Mouse (Mus musculus) limb, embryonic 15.5 days (tissue): ENCODE measurements at regions not wholly inside any gene's neighbourhood (a gene's known extent, or its start where the extent isn't known, plus 50 kb on each side); places are given as distances from the start of the nearest gene placed in this dataset.
"Not testable (repeated sequence)": the region's sequence is repeated elsewhere in the genome, so short reads cannot be mapped to it uniquely, and the experiment has no call there.

Experiments
- ATAC-seq: fragments of 200-750 bp; cut with Nextera tagmentation; 2 replicates; pipeline ENCODE4 v1.8.0; 2017; ENCODE audit warnings: low read depth, moderate TSS enrichment; ENCODE audit not compliant: insufficient number of reproducible peaks, low FRiP score, low TSS enrichment
- H3K27ac ChIP-seq: fragments of 300-500 bp; sonication (generic); 2 replicates; pipeline ENCODE4 v1.5.1; 2015; ENCODE audit warnings: moderate library complexity, mild to moderate bottlenecking, inconsistent platforms
- H3K27me3 ChIP-seq: fragments of 300-500 bp; sonication (generic); 2 replicates; pipeline ENCODE4 v1.6.1; 2015; ENCODE audit warnings: inconsistent platforms
- H3K36me3 ChIP-seq: fragments of 300-500 bp; sonication (generic); 2 replicates; pipeline ENCODE4 v1.6.1; 2015; ENCODE audit warnings: inconsistent platforms
- H3K4me1 ChIP-seq: fragments of 300-500 bp; sonication (generic); 2 replicates; pipeline ENCODE4 v1.6.1; 2015; ENCODE audit warnings: inconsistent platforms
- H3K4me2 ChIP-seq: fragments of 300-500 bp; sonication (generic); 2 replicates; pipeline ENCODE4 v1.6.1; 2015; ENCODE audit warnings: mild to moderate bottlenecking, inconsistent platforms
- H3K4me3 ChIP-seq: fragments of 300-500 bp; sonication (generic); 2 replicates; pipeline ENCODE4 v1.5.1; 2015; ENCODE audit warnings: mild to moderate bottlenecking, inconsistent platforms
- H3K9ac ChIP-seq: fragments of 300-500 bp; sonication (generic); 2 replicates; pipeline ENCODE4 v1.6.1; 2015; ENCODE audit warnings: inconsistent platforms
- H3K9me3 ChIP-seq: fragments of 300-500 bp; sonication (generic); 2 replicates; pipeline ENCODE4 v1.6.1; 2016; ENCODE audit warnings: inconsistent platforms
- WGBS: fragments of 180-500 bp; shearing (Covaris S2); methylation state at CpG from one replicate; pipeline ENCODE4 v1.1.7; 2015; 5-methylcytosine and 5-hydroxymethylcytosine counted together

- H3K9me3 ChIP-seq, H3K27me3 ChIP-seq, H3K4me2 ChIP-seq, ATAC-seq, H3K9ac ChIP-seq, H3K4me3 ChIP-seq, H3K36me3 ChIP-seq, H3K27ac ChIP-seq, H3K4me1 ChIP-seq: not testable (repeated sequence)
- 95% methylated on average over 14 of the region's 14 CpGs for WGBS
Measured at GRCm38 (mm10) chr12:77526581-77526980, 288.7 kb downstream of the Fut8 start.

DNA sequence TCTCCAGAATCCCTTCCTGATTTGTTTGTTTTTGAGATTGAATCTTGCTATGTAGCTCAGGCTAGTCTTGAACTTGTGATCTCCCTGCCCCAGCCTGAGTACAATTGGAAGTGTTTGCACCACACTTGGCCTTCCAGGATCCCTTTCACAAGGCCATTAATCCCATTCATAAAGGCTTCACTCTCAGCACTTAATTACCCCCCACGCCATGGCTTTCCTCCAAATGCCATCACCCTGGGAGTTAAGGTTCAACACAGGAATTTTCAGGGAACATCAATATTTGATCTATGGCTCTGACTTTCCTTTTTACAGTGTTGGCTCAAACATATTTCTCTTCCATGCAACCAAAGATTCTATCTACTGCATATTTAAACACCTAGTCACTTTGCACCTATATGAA, 289.6 kb downstream of the Fut8 start:
- ATAC-seq: no peak
- no peak overlapping the region for H3K9ac ChIP-seq
- H3K4me1 ChIP-seq: no peaks in the 10 kb centered on the region
- no peaks in the 10 kb centered on the region for H3K27me3 ChIP-seq
- H3K9me3 ChIP-seq: no peaks in the 10 kb centered on the region
- WGBS: 53% methylated on average over 1 of the region's 1 CpGs
- no peak overlapping the region for H3K4me3 ChIP-seq
- H3K4me2 ChIP-seq: no peak overlapping the region
- H3K36me3 ChIP-seq: no peaks in the 10 kb centered on the region
- H3K27ac ChIP-seq: no peak overlapping the region

GRCm38 (mm10) chr12:77527953-77528865, 290.3 kb downstream of the Fut8 start:
- WGBS: 84% methylated on average over 9 of the region's 9 CpGs
- Histone ChIP-seq H3K4me2 (no peak overlapping the region), H3K27me3 (no peaks in the 10 kb centered on the region), H3K9ac (no peak overlapping the region), H3K27ac (no peak overlapping the region), H3K4me3 (no peak overlapping the region), H3K9me3 (no peaks in the 10 kb centered on the region), H3K36me3 (no peaks in the 10 kb centered on the region), H3K4me1 (no peaks in the 10 kb centered on the region)
- no peak for ATAC-seq

DNA sequence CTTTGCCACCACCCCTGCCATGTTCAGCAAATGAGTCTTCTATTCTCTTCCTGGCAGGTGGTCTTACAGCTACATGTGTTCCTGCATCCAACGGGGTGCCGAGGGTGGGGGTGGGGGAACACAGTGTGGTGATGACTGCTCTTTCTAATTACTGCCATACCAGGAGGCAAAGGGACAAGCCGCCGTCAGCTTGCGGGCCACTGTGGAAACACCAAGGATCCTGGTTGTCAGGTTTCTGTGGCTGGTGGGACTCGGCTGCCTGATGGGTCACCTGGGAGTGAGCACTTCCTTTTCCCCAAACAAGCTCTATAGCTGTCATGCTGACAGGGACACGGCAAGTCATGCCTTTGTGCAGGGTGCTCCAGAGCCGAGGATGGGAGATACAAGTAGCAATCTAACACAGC, 290.9 kb downstream of the Fut8 start:
- no peak for ATAC-seq
- H3K9me3 ChIP-seq: no peaks in the 10 kb centered on the region
- no peaks in the 10 kb centered on the region for H3K36me3 ChIP-seq
- H3K27ac ChIP-seq: no peak overlapping the region
- 59% methylated on average over 8 of the region's 8 CpGs for whole genome bisulfite sequencing
- no peaks in the 10 kb centered on the region for H3K27me3 ChIP-seq
- H3K4me2 ChIP-seq: no peak overlapping the region
- H3K9ac ChIP-seq: no peak overlapping the region
- no peak overlapping the region for H3K4me3 ChIP-seq
- no peaks in the 10 kb centered on the region for H3K4me1 ChIP-seq

DNA sequence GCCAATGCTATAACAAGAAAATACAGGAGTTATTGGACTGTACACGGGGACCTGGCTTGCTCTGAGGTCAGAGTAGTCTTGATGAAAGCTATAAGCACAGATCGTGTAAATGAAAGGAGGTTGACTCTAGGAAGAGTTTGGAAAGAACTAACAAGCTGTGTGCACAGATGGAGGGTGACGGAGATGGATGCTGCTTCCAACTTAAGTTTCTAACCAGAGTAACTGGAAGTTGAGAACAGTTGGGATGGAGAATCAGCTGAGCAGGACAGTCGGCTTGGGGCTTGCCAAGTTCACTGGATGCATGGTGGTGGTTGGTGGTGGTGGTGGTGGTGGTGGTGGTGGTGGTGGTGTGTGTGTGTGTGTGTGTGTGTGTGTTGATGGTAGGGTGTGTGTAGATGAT, 291.5 kb downstream of the Fut8 start:
- no peak overlapping the region for H3K4me2 ChIP-seq
- H3K4me1 ChIP-seq: no peaks in the 10 kb centered on the region
- H3K27me3 ChIP-seq: no peaks in the 10 kb centered on the region
- H3K27ac ChIP-seq: no peak overlapping the region
- no peak overlapping the region for H3K4me3 ChIP-seq
- ATAC-seq: no peak
- 87% methylated on average over 4 of the region's 4 CpGs for WGBS
- H3K36me3 ChIP-seq: no peaks in the 10 kb centered on the region
- H3K9ac ChIP-seq: no peak overlapping the region
- no peaks in the 10 kb centered on the region for H3K9me3 ChIP-seq

DNA sequence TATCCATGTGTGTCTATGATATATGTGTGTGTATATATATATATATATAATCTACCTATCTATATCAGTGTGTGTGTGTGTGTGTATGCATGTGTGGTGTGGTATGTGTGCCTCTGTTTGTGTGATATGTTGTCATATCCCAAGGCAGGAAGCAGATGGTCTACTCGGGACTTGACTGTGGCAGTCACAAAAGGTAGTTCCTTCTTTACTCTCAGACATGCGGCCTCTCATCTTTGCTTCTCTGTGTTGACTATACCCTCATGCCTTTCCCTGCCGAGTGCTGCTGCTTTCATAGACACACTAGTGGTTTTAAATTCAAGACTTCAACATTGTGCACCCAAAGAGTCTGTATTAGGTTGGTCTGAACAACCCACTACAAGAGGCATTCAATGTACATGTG, 292.0 kb downstream of the Fut8 start:
- no peaks in the 10 kb centered on the region for H3K9me3 ChIP-seq
- no peak overlapping the region for H3K27ac ChIP-seq
- no peaks in the 10 kb centered on the region for H3K4me1 ChIP-seq
- no peak overlapping the region for H3K4me3 ChIP-seq
- ATAC-seq: no peak
- no peak overlapping the region for H3K4me2 ChIP-seq
- H3K27me3 ChIP-seq: no peaks in the 10 kb centered on the region
- H3K9ac ChIP-seq: no peak overlapping the region
- no peaks in the 10 kb centered on the region for H3K36me3 ChIP-seq
- 77% methylated on average over 3 of the region's 3 CpGs for WGBS

- no peaks in the 10 kb centered on the region for H3K36me3 ChIP-seq
- ATAC-seq: no peak
- H3K9ac ChIP-seq: no peak overlapping the region
- H3K4me3 ChIP-seq: no peak overlapping the region
- no peaks in the 10 kb centered on the region for H3K9me3 ChIP-seq
- no peak overlapping the region for H3K4me2 ChIP-seq
- H3K27me3 ChIP-seq: no peaks in the 10 kb centered on the region
- H3K4me1 ChIP-seq: no peaks in the 10 kb centered on the region
- no peak overlapping the region for H3K27ac ChIP-seq
- WGBS: 85% methylated on average over 5 of the region's 5 CpGs
Measured at GRCm38 (mm10) chr12:77531294-77531693, 293.4 kb downstream of the Fut8 start.

GRCm38 (mm10) chr12:77532547-77532946, 294.6 kb downstream of the Fut8 start:
- no peak for ATAC-seq
- no peaks in the 10 kb centered on the region for H3K9me3 ChIP-seq
- WGBS: 79% methylated on average over 8 of the region's 8 CpGs

DNA sequence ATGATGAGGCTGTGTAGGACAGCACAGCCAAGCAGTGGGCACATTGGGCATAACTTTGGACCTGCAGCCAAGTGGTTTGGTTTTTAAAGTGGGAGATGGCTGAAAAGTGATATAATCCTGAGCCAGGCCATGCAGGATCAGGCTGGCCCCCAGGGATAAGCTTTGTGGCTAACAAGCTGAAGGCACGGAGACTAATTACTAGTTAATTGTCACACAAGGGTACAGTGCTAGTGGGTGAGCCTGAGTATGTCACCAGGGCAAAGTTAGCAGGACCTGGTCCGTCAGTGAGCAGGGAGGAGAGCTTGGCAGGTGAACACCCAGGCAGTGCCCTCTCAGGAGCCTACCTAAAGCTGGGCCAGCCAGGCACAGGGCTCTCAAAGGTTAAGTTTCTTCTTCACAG, 295.7 kb downstream of the Fut8 start:
- no peaks in the 10 kb centered on the region for H3K4me1 ChIP-seq
- H3K9me3 ChIP-seq: no peaks in the 10 kb centered on the region
- H3K4me3 ChIP-seq: no peak overlapping the region
- H3K27ac ChIP-seq: no peak overlapping the region
- no peak overlapping the region for H3K4me2 ChIP-seq
- H3K9ac ChIP-seq: no peak overlapping the region
- H3K27me3 ChIP-seq: no peaks in the 10 kb centered on the region
- WGBS: 70% methylated on average over 2 of the region's 2 CpGs
- H3K36me3 ChIP-seq: no peaks in the 10 kb centered on the region
- ATAC-seq: no peak

More at GRCm38 (mm10) chr12:77532547-77532946, 294.6 kb downstream of the Fut8 start:
- Histone ChIP-seq H3K27ac (no peak overlapping the region), H3K4me1 (no peaks in the 10 kb centered on the region), H3K36me3 (no peaks in the 10 kb centered on the region), H3K4me3 (no peak overlapping the region), H3K9ac (no peak overlapping the region), H3K4me2 (no peak overlapping the region), H3K27me3 (no peaks in the 10 kb centered on the region)

DNA sequence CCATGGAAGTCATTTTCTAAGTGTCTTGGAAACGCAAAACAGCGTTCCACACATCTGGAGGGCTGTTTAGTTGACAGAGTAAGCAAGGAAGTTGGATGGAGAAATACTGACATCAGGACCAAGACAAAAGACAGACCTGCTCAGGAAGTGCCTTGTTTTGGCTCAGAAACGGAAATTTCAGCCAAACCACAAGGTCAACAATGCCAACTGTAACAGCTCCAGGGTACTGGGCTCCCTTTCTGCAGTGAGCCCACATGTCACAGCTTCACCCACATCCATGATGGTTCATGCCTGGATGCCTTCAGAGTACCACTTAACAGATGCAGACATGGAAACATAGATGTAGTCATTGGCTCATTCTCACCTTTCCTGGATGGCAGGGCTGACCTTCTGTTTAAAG, 296.2 kb downstream of the Fut8 start:
- WGBS: 62% methylated on average over 3 of the region's 3 CpGs
- ATAC-seq: no peak
- Histone ChIP-seq H3K4me1 (no peaks in the 10 kb centered on the region), H3K9me3 (no peaks in the 10 kb centered on the region), H3K9ac (no peak overlapping the region), H3K36me3 (no peaks in the 10 kb centered on the region), H3K4me2 (no peak overlapping the region), H3K27me3 (no peaks in the 10 kb centered on the region), H3K4me3 (no peak overlapping the region), H3K27ac (no peak overlapping the region)

DNA sequence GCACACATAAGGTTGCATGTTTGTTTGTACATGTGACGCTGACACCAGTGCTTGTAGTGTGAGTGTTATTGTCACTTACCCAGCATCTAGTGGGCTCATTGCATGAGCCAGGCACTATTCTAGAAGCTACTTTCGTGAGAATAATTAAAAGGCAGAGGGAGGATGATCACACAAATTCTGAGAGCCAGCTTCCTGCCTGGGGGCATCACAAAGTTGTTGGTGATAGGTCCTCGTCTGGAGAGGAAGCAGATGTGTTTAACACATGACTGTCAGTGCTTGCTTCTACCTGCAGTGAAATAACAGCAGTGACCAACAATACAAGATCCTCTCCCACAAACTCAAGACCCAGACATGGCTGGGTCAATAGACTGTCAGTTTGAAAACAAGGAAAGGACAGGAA, 297.2 kb downstream of the Fut8 start:
- Histone ChIP-seq H3K4me2 (no peak overlapping the region), H3K9ac (no peak overlapping the region), H3K4me3 (no peak overlapping the region), H3K4me1 (no peaks in the 10 kb centered on the region), H3K9me3 (no peaks in the 10 kb centered on the region), H3K27ac (no peak overlapping the region), H3K36me3 (no peaks in the 10 kb centered on the region), H3K27me3 (no peaks in the 10 kb centered on the region)
- no peak for ATAC-seq
- 55% methylated on average over 3 of the region's 3 CpGs for WGBS

- Histone ChIP-seq H3K9ac (no peak overlapping the region), H3K9me3 (no peaks in the 10 kb centered on the region), H3K4me2 (no peak overlapping the region), H3K27me3 (no peaks in the 10 kb centered on the region), H3K36me3 (no peaks in the 10 kb centered on the region), H3K27ac (no peak overlapping the region), H3K4me1 (no peaks in the 10 kb centered on the region), H3K4me3 (no peak overlapping the region)
- ATAC-seq: no peak
- 80% methylated on average over 8 of the region's 8 CpGs for WGBS
Measured at GRCm38 (mm10) chr12:77537139-77537848, 299.4 kb downstream of the Fut8 start.
